Mouse (Mus musculus) layer of hippocampus, postnatal 25 days (tissue): ENCODE data around the gene Spag5. TPM values are rescaled to one million over a fixed set of nuclear protein-coding genes. Genes with fewer than 3 reads are reported as not detected.
A peak's percentile ranks its signal among the peaks of the same experiment; 100 is the strongest.
"Not testable (repeated sequence)": the region's sequence is repeated elsewhere in the genome, so short reads cannot be mapped to it uniquely, and the experiment has no call there.

Experiments
- DNase-seq, 2 experiments: peaks; one replicate each; pipeline ENCODE4 v3.0.0; 2022; ENCODE audit warnings: mixed read lengths in 2 of 2, low spot score in 1 of 2; ENCODE audit errors: extremely low spot score in 1 of 2
- total RNA-seq, 2 experiments: library from RNA; stranded (reverse); gene quantifications; 2 replicates each; pipeline ENCODE4 v1.2.3; 2021

Gene Spag5
- total RNA-seq = 1 to 10 TPM; 4.2 to 4.6 TPM

- DNase-seq = peak; percentile 73 to 77
These were observed at the start of gene Spag5 for GRCm38 (mm10) chr11:78301357-78302084. Gene Spag5, plus strand, starts transcription at chr11:78301529.

- DNase-seq = no peak
These were observed 44.7 kb upstream of the Spag5 start for GRCm38 (mm10) chr11:78256618-78257017.

DNA sequence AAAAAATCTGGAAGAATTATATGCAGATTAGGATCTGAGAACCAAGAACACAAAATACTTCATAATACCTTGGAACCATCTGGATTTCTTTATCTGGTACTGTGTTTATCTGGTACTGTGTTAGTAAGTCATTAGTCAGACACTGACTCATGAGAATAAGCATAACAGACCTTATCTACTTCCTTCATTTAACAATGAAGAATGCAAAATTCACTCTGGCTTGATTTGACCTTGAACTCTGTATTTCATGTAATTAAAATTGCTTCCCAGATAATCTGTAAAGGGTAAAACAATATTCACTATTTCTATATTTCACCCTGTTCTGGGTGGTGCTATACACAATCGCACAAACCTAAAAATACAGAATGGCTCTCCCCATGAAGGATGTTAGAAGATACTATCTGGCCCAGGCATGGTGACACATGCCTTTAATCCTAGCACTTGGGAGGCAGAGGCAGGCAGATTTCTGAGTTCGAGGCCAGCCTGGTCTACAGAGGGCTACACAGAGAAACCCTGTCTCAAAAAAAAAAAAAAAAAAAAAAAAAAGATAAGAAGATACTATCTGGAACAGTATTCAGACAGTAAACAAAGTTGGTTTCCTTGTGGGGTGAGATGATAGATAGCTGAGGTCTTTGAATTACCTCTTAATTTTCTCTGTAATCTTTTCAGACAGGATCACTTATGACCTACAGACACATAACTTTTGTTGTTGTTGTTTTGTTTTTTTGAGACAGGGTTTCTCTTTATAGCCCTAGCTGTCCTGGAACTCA lies 40.7 kb upstream of the Spag5 start:
- DNase-seq = no peak

- DNase-seq = peak; percentile 75 to 78
These were observed 39.7 kb upstream of the Spag5 start, which contains the start of gene 2610507B11Rik for GRCm38 (mm10) chr11:78261380-78262352. Gene 2610507B11Rik, plus strand, starts transcription at chr11:78261752.

GRCm38 (mm10) chr11:78262550-78262949 lies 38.8 kb upstream of the Spag5 start:
- DNase-seq = peak in 1 of 2 experiments; percentile 33

GRCm38 (mm10) chr11:78265571-78265970 lies 35.8 kb upstream of the Spag5 start:
- DNase-seq = no peak

DNA sequence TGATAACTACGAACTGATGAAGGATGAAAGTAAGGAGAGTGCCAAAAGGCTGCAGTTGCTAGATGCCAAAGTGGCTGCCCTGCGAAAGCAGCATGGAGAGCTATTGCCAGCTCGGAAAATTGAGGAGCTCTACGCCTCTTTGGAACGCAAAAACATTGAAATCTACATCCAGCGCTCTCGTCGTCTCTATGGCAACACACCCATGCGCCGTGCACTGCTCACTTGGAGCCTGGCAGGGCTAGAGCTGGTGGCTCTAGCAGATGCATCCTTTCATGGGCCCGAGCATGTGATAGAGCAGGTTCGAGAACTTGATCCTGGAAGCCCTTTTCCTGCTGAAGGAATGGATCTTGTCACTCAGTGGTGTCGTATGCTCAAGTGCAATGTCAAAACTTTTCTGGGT lies 29.3 kb upstream of the Spag5 start:
- DNase-seq = peak; percentile 43 to 47

GRCm38 (mm10) chr11:78275596-78275995 lies 25.7 kb upstream of the Spag5 start:
- DNase-seq = no peak

DNA sequence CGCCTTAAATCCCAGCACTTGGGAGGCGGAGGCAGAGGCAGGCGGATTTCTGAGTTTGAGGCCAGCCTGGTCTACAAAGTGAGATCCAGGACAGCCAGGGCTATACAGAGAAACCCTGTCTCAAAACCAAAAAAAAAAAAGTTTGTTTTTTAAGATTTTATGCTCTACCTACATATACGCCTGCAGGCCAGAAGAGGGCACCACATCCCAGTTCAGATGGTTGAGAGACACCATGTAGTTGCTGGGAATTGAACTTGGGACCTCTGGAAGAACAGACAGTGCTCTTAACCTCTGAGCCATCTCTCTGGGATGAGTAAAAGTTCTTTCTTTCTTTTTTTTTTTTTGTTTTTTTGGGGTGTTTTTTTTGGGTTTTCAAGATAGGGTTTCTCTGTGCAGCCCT lies 25.2 kb upstream of the Spag5 start:
- DNase-seq = not testable (repeated sequence)

DNA sequence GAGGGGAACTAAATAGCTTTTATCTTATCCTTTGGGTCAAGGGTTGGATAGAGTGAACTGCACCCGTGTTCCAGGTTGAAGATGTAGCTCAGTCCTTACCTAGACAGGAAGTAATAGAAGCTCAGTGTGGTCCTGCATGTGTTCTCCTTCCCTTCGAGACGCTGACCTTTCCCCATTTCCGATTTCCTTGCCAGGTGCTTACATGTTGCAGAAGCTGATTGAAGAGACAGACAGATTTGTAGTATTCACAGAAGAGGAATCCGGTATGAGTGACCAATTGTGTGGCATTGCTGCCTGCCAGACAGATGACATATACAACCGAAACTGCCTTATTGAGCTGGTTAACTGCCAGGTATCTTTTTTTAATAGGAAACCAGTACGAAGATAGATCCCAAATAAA lies 22.5 kb upstream of the Spag5 start:
- DNase-seq = no peak

GRCm38 (mm10) chr11:78279586-78279985 lies 21.7 kb upstream of the Spag5 start:
- DNase-seq = no peak

GRCm38 (mm10) chr11:78289146-78289763 lies 12.1 kb upstream of the Spag5 start:
- DNase-seq = no peak

DNA sequence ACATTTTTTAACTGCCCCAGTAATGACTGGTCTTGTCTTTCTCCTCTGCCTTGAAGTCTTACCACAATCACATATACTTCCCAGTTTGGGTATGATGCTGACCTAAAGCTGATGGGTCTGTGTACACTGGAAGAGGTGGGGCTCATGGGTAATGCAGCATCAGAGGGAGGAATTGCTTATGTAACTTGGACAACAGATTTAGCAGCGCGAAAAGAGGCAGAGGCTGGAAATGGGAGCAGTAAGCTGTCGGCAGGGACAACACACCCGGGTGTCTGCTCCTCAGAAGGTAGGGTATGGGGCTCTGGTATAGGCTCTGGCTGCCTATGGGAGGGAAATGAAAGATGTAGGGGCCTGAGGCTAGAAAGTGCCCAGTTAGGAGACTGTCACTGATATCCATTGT lies 10.7 kb upstream of the Spag5 start, which contains the start of gene BC030499:
Gene BC030499, plus strand, starts transcription at position 188 of the 400 bp plus-strand sequence.
- DNase-seq = no peak

GRCm38 (mm10) chr11:78294585-78294984 lies 6.7 kb upstream of the Spag5 start:
- no peak for DNase-seq

DNA sequence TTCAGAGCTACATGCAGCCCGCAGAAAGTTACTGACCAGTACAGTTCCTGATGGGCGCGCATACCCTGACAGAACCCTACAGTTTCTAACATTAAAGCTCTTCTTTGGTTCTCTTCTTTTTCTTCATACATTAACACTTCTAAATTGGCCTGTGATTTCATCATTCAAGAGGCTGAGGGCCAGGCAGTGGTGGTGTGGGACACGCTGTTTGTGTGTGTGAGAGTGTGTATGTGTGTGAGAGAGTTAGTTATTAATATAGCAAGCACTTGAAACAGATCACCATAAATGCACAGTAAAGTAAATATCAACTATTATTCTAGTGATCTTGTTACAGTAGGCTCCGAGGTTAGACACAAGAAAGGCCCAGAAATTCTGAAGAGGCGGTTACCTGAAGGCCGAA lies 412 bp upstream of the Spag5 start:
- no peak for DNase-seq

GRCm38 (mm10) chr11:78305272-78305671 lies 3.9 kb downstream of the Spag5 start:
- no peak for DNase-seq

DNA sequence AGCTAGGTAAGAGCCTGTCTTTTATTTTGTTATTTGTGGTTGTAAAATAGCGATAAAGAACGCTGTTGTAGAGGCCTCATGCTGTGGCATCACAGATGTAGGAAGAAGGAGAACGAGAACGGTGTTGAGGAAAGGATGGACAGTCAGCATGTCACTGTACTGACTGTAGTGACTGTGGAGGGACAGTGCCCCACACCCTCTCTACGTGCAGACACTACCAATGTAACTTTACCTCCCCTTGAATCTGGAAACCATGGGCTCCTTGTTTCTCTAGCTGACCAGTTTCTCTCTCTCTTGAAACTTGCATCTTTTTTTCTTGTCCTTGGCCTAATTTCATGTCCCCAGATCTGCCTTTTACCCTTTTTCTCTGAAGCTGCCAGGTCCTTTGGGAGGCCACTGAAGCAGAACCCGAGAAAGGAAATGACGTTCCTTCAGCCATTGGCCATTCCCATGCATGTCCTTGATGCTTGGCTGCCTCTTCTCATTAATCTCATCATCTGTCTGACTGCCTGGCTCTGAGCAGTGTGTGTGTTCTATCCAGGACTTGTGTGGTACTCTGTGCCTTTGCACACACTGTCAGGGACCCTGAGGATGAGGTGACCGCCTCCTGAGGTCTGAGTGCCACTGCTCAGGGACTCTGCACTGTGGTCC lies 9.7 kb downstream of the Spag5 start:
- DNase-seq = no peak

DNA sequence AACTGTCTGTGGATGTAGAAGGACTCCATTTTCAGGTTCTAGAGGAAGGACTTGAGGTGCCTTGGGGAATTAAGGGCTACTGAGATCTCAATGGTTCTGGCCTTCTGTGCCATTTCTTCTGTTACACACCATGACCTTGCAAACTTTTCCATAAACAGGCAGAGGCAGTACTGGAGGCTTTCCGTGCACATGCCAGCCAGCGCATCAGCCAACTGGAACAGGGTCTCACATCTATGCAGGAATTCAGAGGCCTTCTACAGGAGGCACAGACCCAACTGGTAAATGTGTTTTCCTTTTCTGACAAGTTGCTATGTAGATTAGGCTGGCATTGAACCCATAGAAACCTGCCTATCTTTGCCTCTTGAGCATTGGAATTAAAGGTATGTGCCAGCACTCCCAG lies 12.3 kb downstream of the Spag5 start:
- DNase-seq = no peak

DNA sequence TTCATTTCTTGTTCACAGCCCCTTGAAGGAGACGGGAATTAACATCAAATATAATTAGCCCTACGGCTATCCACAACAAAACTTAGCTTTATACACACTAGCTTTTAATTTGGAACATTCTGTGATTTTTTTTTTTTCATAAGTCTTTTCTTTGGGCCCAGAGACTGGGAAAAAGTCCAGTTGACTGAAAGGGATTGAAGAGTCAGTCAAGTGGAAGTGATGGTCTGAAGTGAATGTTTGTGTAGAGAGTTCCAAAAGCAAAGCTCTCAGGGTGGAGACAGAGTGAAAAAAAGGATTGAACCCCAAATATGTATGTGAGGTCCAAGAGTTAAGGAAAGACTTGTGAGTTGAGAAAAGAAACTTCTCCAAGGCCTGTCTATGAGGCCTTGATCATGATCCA lies 17.1 kb downstream of the Spag5 start:
- DNase-seq = no peak
